In the genomic region with DNA sequence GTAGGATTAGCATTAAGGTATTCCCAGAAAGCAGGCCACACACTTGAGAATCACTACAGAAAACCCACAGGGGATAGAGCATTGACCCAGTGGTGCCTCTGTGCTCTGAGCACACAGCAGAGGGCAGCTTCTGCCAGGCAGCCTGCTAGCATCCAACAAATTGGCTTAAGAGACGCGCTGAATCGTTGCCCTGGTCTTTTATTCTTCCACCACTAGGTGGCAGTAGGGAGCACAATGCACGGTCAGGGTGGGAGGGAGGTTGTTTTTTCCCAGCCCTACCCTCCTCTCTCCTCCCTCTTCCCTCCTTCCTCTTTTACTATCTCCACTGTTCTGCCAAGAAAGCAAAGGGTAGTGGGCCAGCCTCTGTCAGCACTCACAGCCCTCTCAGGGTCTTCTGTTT, we compare ENCODE assay signal across 8 mouse cellular contexts.
DNase-seq lines count a peak whose midpoint lies in the region; TF ChIP-seq lines count a peak whose summit lies in the region.
"Had no signal": no experiment of that assay in that cellular context is flagged by ENCODE, and none has a peak within 500 bp of the region (broad histone marks: within the 10 kb centered on the region; RNA-seq: fewer than 3 reads in every experiment).

No protein-coding gene starts in this region.

- TF ChIP-seq CTCF in bone marrow, adult 2 months (IDR thresholded peaks at IDR 0.05; ENCODE audit: control insufficient read depth, insufficient read depth, low read length) = peak; percentile 94
- peak; percentile 91 for TF ChIP-seq CTCF in embryonic fibroblast, embryonic 13.5 days (IDR thresholded peaks at IDR 0.05; ENCODE audit: borderline replicate concordance, insufficient read depth, low read length)

- H3K4me3 ChIP-seq in ES-E14 (ENCODE audit: insufficient read depth in 1 of 2, low read depth in 1 of 2, low read length in 2 of 2, poor library complexity in 1 of 2, severe bottlenecking in 1 of 2) = no peak overlapping the region
- no peak overlapping the region for H3K4me3 ChIP-seq in bone marrow, adult 2 months (replicated peaks; ENCODE audit: control insufficient read depth, low read depth, low read length)
- H3K4me3 ChIP-seq in embryonic fibroblast, embryonic 13.5 days (ENCODE audit: insufficient read depth, low read length) = no peak overlapping the region
- H3K4me3 ChIP-seq: myocyte had no signal

- H3K4me1 ChIP-seq in ES-E14 (ENCODE audit: control insufficient read depth in 2 of 2, insufficient read depth in 2 of 2, low read length in 2 of 2, poor library complexity in 1 of 2) = peaks cover 0 to 3% of the 10 kb centered on the region in 2 experiments; a peak in 1 of 4 replicates
- no peaks in the 10 kb centered on the region for H3K4me1 ChIP-seq in bone marrow, adult 2 months (ENCODE audit: control insufficient read depth, insufficient read depth, low read length)
- H3K4me1 ChIP-seq in embryonic fibroblast, embryonic 13.5 days (ENCODE audit: control insufficient read depth, insufficient read depth, low read length) = peaks cover 4% of the 10 kb centered on the region; the same call in 1 of the 2 replicates

- H3K27ac ChIP-seq in ES-E14 (ENCODE audit: insufficient read depth, low read depth, low read length, poor library complexity, severe bottlenecking) = no peak overlapping the region
- H3K27ac ChIP-seq in bone marrow, adult 2 months (ENCODE audit: control insufficient read depth, insufficient read depth, low read depth, low read length, poor library complexity) = no peak overlapping the region
- H3K27ac ChIP-seq in embryonic fibroblast, embryonic 13.5 days (ENCODE audit: insufficient read depth, low read length) = no peak overlapping the region

- no peak overlapping the region for H3K9ac ChIP-seq in ES-E14 (ENCODE audit: insufficient read depth, low read depth, low read length, poor library complexity, severe bottlenecking)

- DNase-seq in ES-E14 (ENCODE audit: low read depth, low spot score) = peak; percentile 72
- peak; percentile 77 for DNase-seq in heart, postnatal 4 days
- DNase-seq in layer of hippocampus, adult 18-20 months (ENCODE audit: low spot score in 2 of 2) = peak; percentile 45 to 76
- DNase-seq in lung, postnatal 10 days = peak; percentile 80
- peak; percentile 88 for DNase-seq in retina, embryonic 14.5 days (ENCODE audit: low spot score)

- no peaks in the 10 kb centered on the region for H3K36me3 ChIP-seq in ES-E14 (ENCODE audit: control insufficient read depth, insufficient read depth, low read length, poor library complexity, severe bottlenecking)

- H3K9me3 ChIP-seq in ES-E14 (ENCODE audit: control insufficient read depth, insufficient read depth, low read depth, low read length) = no peaks in the 10 kb centered on the region

- in situ Hi-C loops in ES-E14 (cut with MboI; ENCODE audit: low sequenced_read_pairs in 2 of 2, unreplicated experiment in 2 of 2) = no loop called here

- no peak for TF ChIP-seq POLR2A in bone marrow, adult 2 months (IDR thresholded peaks at IDR 0.05; ENCODE audit: borderline replicate concordance, control insufficient read depth, low read depth, low read length)
- no peak for TF ChIP-seq POLR2A in embryonic fibroblast, embryonic 13.5 days (IDR thresholded peaks at IDR 0.05; ENCODE audit: low read depth, low read length)

- WGBS in bone marrow, adult 2 months = 1% methylated on average over 4 of the region's 4 CpGs

TF ChIP-seq in ES-E14, 5 proteins besides CTCF, POLR2A, EP300 and RAD21:
- TF ChIP-seq ZC3H11A (IDR thresholded peaks at IDR 0.05; ENCODE audit: borderline replicate concordance, low read depth, low read length) = no peak
TF ChIP-seq in ES-E14: peak in this region for 0.
